Mouse (Mus musculus) midbrain, embryonic 15.5 days (tissue): ENCODE results near the gene Ankub1. TPM values are rescaled to one million over a fixed set of nuclear protein-coding genes. Genes with fewer than 3 reads are reported as not detected.
A peak's percentile ranks its signal among the peaks of the same experiment; 100 is the strongest.

Experiments used
- ATAC-seq: fragments of 200-750 bp; cut with Nextera tagmentation; replicated peaks from 2 replicates; pipeline ENCODE4 v1.8.0; 2017; ENCODE audit warnings: moderate TSS enrichment
- H3K27ac ChIP-seq: fragments of 300-500 bp; sonication (generic); 2 replicates; pipeline ENCODE4 v1.5.1; 2015; ENCODE audit warnings: mild to moderate bottlenecking, inconsistent platforms
- H3K27me3 ChIP-seq: fragments of 300-500 bp; sonication (generic); replicated peaks from 2 replicates; pipeline ENCODE4 v1.6.1; 2015; ENCODE audit warnings: inconsistent platforms
- H3K36me3 ChIP-seq: fragments of 300-500 bp; sonication (generic); replicated peaks from 2 replicates; pipeline ENCODE4 v1.6.1; 2015; ENCODE audit warnings: inconsistent platforms
- H3K4me1 ChIP-seq: fragments of 300-500 bp; sonication (generic); 2 replicates; pipeline ENCODE4 v1.6.1; 2015; ENCODE audit warnings: inconsistent platforms
- H3K4me2 ChIP-seq: fragments of 300-500 bp; sonication (generic); 2 replicates; pipeline ENCODE4 v1.6.1; 2015; ENCODE audit warnings: inconsistent platforms, mild to moderate bottlenecking, moderate library complexity
- H3K4me3 ChIP-seq: fragments of 300-500 bp; sonication (generic); 2 replicates; pipeline ENCODE4 v1.5.1; 2015; ENCODE audit warnings: mild to moderate bottlenecking, inconsistent platforms
- H3K9ac ChIP-seq: fragments of 300-500 bp; sonication (generic); 2 replicates; pipeline ENCODE4 v1.6.1; 2015; ENCODE audit warnings: mild to moderate bottlenecking, inconsistent platforms
- H3K9me3 ChIP-seq: fragments of 300-500 bp; sonication (generic); 2 replicates; pipeline ENCODE4 v1.6.1; 2016; ENCODE audit warnings: inconsistent platforms
- WGBS: fragments of 180-500 bp; shearing (Covaris S2); methylation state at CpG from one replicate; pipeline ENCODE4 v1.1.7; 2015; ENCODE audit warnings: mixed read lengths; 5-methylcytosine and 5-hydroxymethylcytosine counted together
- polyA plus RNA-seq: library from polyadenylated mRNA; unstranded; fragments of >200 nt; fragmentation: Nextera tagmentation; extraction: Ambion mirVana; gene quantifications from 2 replicates; pipeline ENCODE4 v1.2.1, GENCODE M21; 2015

Ankub1 gene
- polyA plus RNA-seq = 0.26 and 0.38 TPM in 2 replicates

DNA sequence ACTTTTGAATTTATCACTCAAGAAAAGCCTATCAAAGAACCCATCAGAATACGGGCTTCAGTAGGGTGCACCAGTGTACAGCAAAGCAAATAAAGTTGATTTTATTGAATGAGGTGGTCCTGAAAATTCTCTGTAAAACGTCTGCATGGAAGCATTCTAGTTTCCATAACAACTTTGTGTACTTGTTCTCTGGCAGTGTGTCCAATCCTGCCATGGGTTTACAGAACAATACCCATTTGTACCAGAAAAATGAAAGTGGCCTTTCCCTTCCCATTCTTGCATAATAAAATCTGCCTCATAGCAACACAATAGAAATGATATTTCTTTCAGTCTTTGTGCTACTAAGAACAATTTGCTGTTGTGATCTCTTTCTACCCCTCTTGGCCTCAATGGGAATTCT lies at the start of gene Ankub1:
TSS of gene Ankub1 (minus strand) at position 81 of the 400 bp plus-strand sequence.
- ATAC-seq = no peak
- Histone ChIP-seq H3K36me3 (no peaks in the 10 kb centered on the region), H3K9ac (no peak within 1 kb of the TSS), H3K4me3 (no peak within 1 kb of the TSS), H3K4me2 (no peak within 1 kb of the TSS), H3K4me1 (no peaks in the 10 kb centered on the region), H3K27me3 (no peaks in the 10 kb centered on the region), H3K27ac (no peak within 1 kb of the TSS), H3K9me3 (no peaks in the 10 kb centered on the region)
- WGBS = 47% methylated on average over 2 of the region's 2 CpGs

DNA sequence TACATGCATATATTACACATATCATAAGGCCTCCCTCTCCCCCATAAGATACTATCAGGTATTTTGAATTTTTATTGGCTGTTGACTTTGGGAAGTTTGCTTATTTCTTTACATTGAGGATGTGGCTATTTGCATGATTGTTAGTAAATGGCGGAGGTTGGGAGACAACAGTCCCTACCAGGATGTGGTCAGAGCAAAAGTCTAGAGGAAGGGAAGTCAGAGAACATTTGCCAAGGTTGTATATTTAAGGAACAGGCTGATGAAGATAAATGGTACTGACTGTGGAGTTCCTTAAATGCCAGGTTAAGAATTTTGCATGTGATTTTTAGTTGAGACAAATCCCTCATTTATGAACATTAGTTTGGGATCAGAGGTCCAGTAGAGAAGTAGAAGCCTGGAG lies 47.2 kb upstream of the Ankub1 start:
- Histone ChIP-seq H3K27ac (no peak overlapping the region), H3K27me3 (no peaks in the 10 kb centered on the region), H3K36me3 (no peaks in the 10 kb centered on the region), H3K4me3 (no peak overlapping the region), H3K4me2 (no peak overlapping the region), H3K9ac (no peak overlapping the region), H3K9me3 (no peaks in the 10 kb centered on the region), H3K4me1 (peaks cover 19% of the 10 kb centered on the region)
- 98% methylated on average over 1 of the region's 1 CpGs for WGBS
- ATAC-seq = no peak

GRCm38 (mm10) chr3:57736419-57737095 lies 44.0 kb upstream of the Ankub1 start:
- H3K4me3 ChIP-seq = peak overlapping the region; percentile 65
- H3K4me1 ChIP-seq = peaks cover 19% of the 10 kb centered on the region
- WGBS = 1% methylated on average over 13 of the region's 13 CpGs
- H3K27me3 ChIP-seq = no peaks in the 10 kb centered on the region
- peak overlapping the region; percentile 66 for H3K9ac ChIP-seq
- H3K4me2 ChIP-seq = peak overlapping the region; percentile 80
- ATAC-seq = no peak
- H3K27ac ChIP-seq = peak overlapping the region; percentile 95
- no peaks in the 10 kb centered on the region for H3K36me3 ChIP-seq
- no peaks in the 10 kb centered on the region for H3K9me3 ChIP-seq

- Histone ChIP-seq H3K36me3 (no peaks in the 10 kb centered on the region), H3K4me2 (peak within 1 kb of the TSS; percentile 80), H3K9ac (peak within 1 kb of the TSS; percentile 66), H3K27ac (peak within 1 kb of the TSS; percentile 95), H3K4me1 (peaks cover 19% of the 10 kb centered on the region), H3K27me3 (no peaks in the 10 kb centered on the region), H3K9me3 (no peaks in the 10 kb centered on the region), H3K4me3 (peak within 1 kb of the TSS; percentile 65)
- peak; percentile 100 for ATAC-seq
- WGBS = under 1% methylated on average over 59 of the region's 59 CpGs
Observed at GRCm38 (mm10) chr3:57735511-57736370, 43.1 kb upstream of the Ankub1 start, which contains the start of gene Rnf13. Gene Rnf13 (plus strand): TSS chr3:57736062.

DNA sequence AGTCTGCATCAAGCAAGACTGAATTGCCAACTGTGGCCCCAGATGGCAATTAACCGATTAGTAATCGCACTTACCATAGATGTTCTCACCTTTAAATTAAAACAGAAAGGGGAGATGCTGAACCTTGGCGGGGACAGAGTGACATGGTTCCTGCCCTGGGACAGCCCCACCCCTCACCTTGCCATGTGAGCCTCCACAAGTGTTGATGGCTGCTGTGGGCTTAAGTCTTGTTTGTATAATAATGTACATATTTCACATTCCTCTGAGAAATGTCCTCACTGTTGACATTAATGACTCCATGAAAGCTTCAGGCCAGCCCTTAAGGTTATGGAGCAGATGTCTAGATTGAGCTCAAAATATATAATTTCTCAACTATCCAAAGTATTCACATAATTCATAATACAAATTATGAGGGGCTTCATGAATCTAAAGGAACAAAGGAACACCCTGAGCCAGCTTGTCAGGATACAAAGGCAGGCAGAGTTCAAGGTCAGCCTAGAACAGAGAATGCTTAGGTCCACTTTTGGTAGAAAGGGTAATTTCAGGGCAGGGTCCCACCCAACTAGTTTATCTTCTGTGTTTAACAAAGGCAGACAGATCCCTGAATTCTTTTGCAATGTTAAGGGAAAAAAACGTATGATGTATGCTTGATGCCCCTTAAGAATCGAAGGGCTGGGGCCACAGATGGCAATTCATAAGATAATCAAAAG lies 39.8 kb upstream of the Ankub1 start:
- H3K4me3 ChIP-seq = no peak overlapping the region
- H3K4me1 ChIP-seq = peaks cover 13% of the 10 kb centered on the region
- H3K4me2 ChIP-seq = no peak overlapping the region
- 81% methylated on average over 5 of the region's 5 CpGs for WGBS
- no peak overlapping the region for H3K9ac ChIP-seq
- H3K27me3 ChIP-seq = no peaks in the 10 kb centered on the region
- ATAC-seq = no peak
- no peak overlapping the region for H3K27ac ChIP-seq
- no peaks in the 10 kb centered on the region for H3K36me3 ChIP-seq
- H3K9me3 ChIP-seq = no peaks in the 10 kb centered on the region

DNA sequence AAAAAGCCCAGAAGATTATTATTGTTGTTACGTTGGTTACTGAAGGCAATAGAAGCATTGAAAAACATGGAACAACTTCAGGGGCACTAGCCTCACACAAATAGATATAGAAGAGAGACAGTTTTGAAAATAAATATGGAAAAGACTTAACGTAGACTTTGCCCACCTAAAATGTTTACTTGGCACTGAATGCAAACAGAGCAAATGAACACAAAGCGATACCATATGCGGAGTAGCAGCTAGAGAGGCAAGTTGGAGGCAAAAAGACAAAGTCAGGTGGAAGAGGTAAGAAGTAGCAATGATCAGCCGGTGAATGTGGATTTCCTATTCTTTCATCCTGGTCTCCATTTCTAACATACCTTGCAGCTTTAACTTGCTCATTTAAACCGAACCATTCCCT lies 21.6 kb upstream of the Ankub1 start:
- no peaks in the 10 kb centered on the region for H3K9me3 ChIP-seq
- ATAC-seq = no peak
- no peak overlapping the region for H3K9ac ChIP-seq
- H3K4me3 ChIP-seq = no peak overlapping the region
- H3K4me1 ChIP-seq = no peaks in the 10 kb centered on the region
- H3K27ac ChIP-seq = no peak overlapping the region
- H3K4me2 ChIP-seq = no peak overlapping the region
- WGBS = 93% methylated on average over 6 of the region's 6 CpGs
- no peaks in the 10 kb centered on the region for H3K36me3 ChIP-seq
- no peaks in the 10 kb centered on the region for H3K27me3 ChIP-seq

DNA sequence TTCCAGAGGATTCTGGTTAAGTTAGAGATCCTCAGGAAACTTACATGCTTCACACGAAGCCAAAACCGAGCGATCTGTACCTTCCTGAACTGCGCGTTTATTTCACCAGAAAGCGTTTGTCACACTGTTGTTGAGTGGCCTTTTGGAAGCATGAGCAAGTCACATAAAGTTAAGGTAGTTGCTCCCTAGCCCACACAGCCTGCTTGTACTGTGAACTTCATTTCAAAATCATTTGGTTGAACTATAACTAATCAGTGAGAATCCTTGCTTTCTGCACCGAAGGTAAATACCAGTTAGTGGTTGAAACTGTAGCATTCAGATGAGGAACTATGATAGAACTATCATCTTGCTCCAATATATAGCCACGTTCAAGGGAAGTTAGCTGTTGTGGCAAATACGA lies 4.2 kb upstream of the Ankub1 start:
- ATAC-seq = no peak
- 96% methylated on average over 9 of the region's 9 CpGs for WGBS
- Histone ChIP-seq H3K4me2 (no peak overlapping the region), H3K36me3 (no peaks in the 10 kb centered on the region), H3K9me3 (no peaks in the 10 kb centered on the region), H3K4me1 (no peaks in the 10 kb centered on the region), H3K27ac (no peak overlapping the region), H3K9ac (no peak overlapping the region), H3K4me3 (no peak overlapping the region), H3K27me3 (no peaks in the 10 kb centered on the region)

GRCm38 (mm10) chr3:57696249-57696648 lies 3.6 kb upstream of the Ankub1 start:
- H3K36me3 ChIP-seq = no peaks in the 10 kb centered on the region
- H3K27ac ChIP-seq = no peak overlapping the region
- no peaks in the 10 kb centered on the region for H3K27me3 ChIP-seq
- H3K4me1 ChIP-seq = no peaks in the 10 kb centered on the region
- no peaks in the 10 kb centered on the region for H3K9me3 ChIP-seq
- 90% methylated on average over 4 of the region's 4 CpGs for WGBS
- H3K4me2 ChIP-seq = no peak overlapping the region
- ATAC-seq = no peak
- no peak overlapping the region for H3K4me3 ChIP-seq
- no peak overlapping the region for H3K9ac ChIP-seq

DNA sequence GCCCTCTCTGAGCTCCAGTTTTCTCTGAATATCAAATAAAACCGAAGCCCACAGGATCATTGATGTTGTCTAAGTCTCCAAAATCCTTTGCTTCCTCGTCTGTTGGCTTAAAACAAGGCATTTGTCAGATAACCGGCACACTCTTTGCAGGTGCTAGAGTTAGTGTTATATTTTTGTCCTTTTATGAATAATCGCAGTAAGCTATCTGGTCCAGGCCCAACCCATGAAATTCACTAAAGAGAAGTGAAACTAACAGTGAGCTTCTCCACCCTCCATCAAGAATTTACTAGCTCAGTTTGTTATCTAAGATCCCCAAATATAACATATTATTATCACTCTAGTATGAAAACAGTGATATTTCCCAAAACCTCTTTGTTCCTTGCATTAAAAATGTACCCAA lies 827 bp downstream of the Ankub1 start:
- no peaks in the 10 kb centered on the region for H3K4me1 ChIP-seq
- H3K9me3 ChIP-seq = no peaks in the 10 kb centered on the region
- 86% methylated on average over 4 of the region's 4 CpGs for WGBS
- no peak overlapping the region for H3K4me3 ChIP-seq
- H3K9ac ChIP-seq = no peak overlapping the region
- no peak overlapping the region for H3K27ac ChIP-seq
- H3K4me2 ChIP-seq = no peak overlapping the region
- no peak for ATAC-seq
- no peaks in the 10 kb centered on the region for H3K36me3 ChIP-seq
- no peaks in the 10 kb centered on the region for H3K27me3 ChIP-seq

DNA sequence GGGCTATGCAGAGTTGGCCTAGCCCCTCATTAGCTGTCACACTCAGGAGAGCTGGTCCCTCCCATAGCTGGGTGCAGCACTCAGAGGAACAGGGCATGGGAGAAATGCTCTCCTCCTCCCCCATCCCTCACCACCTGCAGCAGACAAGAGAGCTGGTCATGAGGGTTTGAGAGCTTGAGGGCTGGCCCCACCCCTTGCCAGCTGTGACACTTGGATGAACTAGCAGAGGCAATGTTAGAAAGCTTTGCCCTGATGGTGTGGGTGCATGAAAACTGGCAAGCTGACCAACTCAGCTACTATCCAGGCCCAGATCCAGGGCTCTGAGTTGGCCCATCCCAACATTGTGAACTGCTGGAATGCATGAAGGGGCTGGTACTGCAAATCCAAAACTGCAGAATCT lies 14.8 kb downstream of the Ankub1 start:
- no peak for ATAC-seq
- Histone ChIP-seq H3K4me2 (no peak overlapping the region), H3K4me1 (no peaks in the 10 kb centered on the region), H3K27me3 (no peaks in the 10 kb centered on the region), H3K4me3 (no peak overlapping the region), H3K9me3 (no peaks in the 10 kb centered on the region), H3K9ac (no peak overlapping the region), H3K27ac (no peak overlapping the region), H3K36me3 (no peaks in the 10 kb centered on the region)

GRCm38 (mm10) chr3:57674075-57674474 lies 18.5 kb downstream of the Ankub1 start:
- Histone ChIP-seq H3K4me1 (no peaks in the 10 kb centered on the region), H3K27ac (no peak overlapping the region), H3K36me3 (no peaks in the 10 kb centered on the region), H3K27me3 (no peaks in the 10 kb centered on the region), H3K4me3 (no peak overlapping the region), H3K9ac (no peak overlapping the region), H3K9me3 (no peaks in the 10 kb centered on the region), H3K4me2 (no peak overlapping the region)
- ATAC-seq = no peak
- 90% methylated on average over 2 of the region's 2 CpGs for WGBS

- Histone ChIP-seq H3K27ac (no peak overlapping the region), H3K27me3 (no peaks in the 10 kb centered on the region), H3K9me3 (no peaks in the 10 kb centered on the region), H3K9ac (no peak overlapping the region), H3K4me1 (no peaks in the 10 kb centered on the region), H3K4me3 (no peak overlapping the region), H3K4me2 (no peak overlapping the region), H3K36me3 (no peaks in the 10 kb centered on the region)
- 84% methylated on average over 4 of the region's 4 CpGs for WGBS
- no peak for ATAC-seq
Observed at GRCm38 (mm10) chr3:57673586-57673985, 19.0 kb downstream of the Ankub1 start.
